Mouse (Mus musculus) heart, embryonic 15.5 days (tissue): Measurements from ENCODE around the gene Tspyl3. TPM values are rescaled to one million over a fixed set of nuclear protein-coding genes. Genes with fewer than 3 reads are reported as not detected.

Experiments used
- ATAC-seq: fragments of 200-750 bp; cut with Nextera tagmentation; replicated peaks from 2 replicates; pipeline ENCODE4 v1.8.0; 2017; ENCODE audit warnings: low read depth, moderate TSS enrichment; ENCODE audit not compliant: insufficient number of reproducible peaks, insufficient read depth, low FRiP score
- H3K27ac ChIP-seq: fragments of 300-500 bp; sonication (generic); 2 replicates; pipeline ENCODE4 v1.5.1; 2015; ENCODE audit warnings: mild to moderate bottlenecking, inconsistent platforms
- H3K27me3 ChIP-seq: fragments of 300-500 bp; sonication (generic); 2 replicates; pipeline ENCODE4 v1.6.1; 2015; ENCODE audit warnings: inconsistent platforms
- H3K36me3 ChIP-seq: fragments of 300-500 bp; sonication (generic); 2 replicates; pipeline ENCODE4 v1.6.1; 2015; ENCODE audit warnings: mild to moderate bottlenecking, inconsistent platforms
- H3K4me1 ChIP-seq: fragments of 300-500 bp; sonication (generic); replicated peaks from 2 replicates; pipeline ENCODE4 v1.6.1; 2015; ENCODE audit warnings: inconsistent platforms
- H3K4me2 ChIP-seq: fragments of 300-500 bp; sonication (generic); 2 replicates; pipeline ENCODE4 v1.6.1; 2015; ENCODE audit warnings: inconsistent platforms, mild to moderate bottlenecking, moderate library complexity
- H3K4me3 ChIP-seq: fragments of 300-500 bp; sonication (generic); 2 replicates; pipeline ENCODE4 v1.5.1; 2015; ENCODE audit warnings: mild to moderate bottlenecking, inconsistent platforms
- H3K9ac ChIP-seq: fragments of 300-500 bp; sonication (generic); 2 replicates; pipeline ENCODE4 v1.6.1; 2015; ENCODE audit warnings: mild to moderate bottlenecking, inconsistent platforms
- H3K9me3 ChIP-seq: fragments of 300-500 bp; sonication (generic); replicated peaks from 2 replicates; pipeline ENCODE4 v1.6.1; 2016; ENCODE audit warnings: inconsistent platforms
- WGBS: fragments of 180-500 bp; shearing (Covaris S2); methylation state at CpG from one replicate; pipeline ENCODE4 v1.1.7; 2015; ENCODE audit warnings: mixed read lengths; 5-methylcytosine and 5-hydroxymethylcytosine counted together
- polyA plus RNA-seq: library from polyadenylated mRNA; unstranded; fragments of >200 nt; fragmentation: Nextera tagmentation; extraction: Ambion mirVana; gene quantifications from 2 replicates; pipeline ENCODE4 v1.2.1, GENCODE M21; 2015

Gene Tspyl3
- polyA plus RNA-seq, 1 experiment from 2014 or later: 4.3 TPM

GRCm38 (mm10) chr2:153242156-153242555, 16.9 kb upstream of the Tspyl3 start:
- Histone ChIP-seq H3K4me3 (peak overlapping the region; percentile 97), H3K27ac (peak overlapping the region; percentile 96; the same call in 1 of the 2 replicates), H3K9ac (peak overlapping the region; percentile 100; the same call in 1 of the 2 replicates), H3K36me3 (peaks cover 5% of the 10 kb centered on the region; the same call in 1 of the 2 replicates), H3K9me3 (no peaks in the 10 kb centered on the region), H3K4me2 (peak overlapping the region; percentile 83), H3K27me3 (no peaks in the 10 kb centered on the region), H3K4me1 (peaks cover 39% of the 10 kb centered on the region)
- WGBS: 59% methylated on average over 6 of the region's 6 CpGs
- ATAC-seq: no peak

DNA sequence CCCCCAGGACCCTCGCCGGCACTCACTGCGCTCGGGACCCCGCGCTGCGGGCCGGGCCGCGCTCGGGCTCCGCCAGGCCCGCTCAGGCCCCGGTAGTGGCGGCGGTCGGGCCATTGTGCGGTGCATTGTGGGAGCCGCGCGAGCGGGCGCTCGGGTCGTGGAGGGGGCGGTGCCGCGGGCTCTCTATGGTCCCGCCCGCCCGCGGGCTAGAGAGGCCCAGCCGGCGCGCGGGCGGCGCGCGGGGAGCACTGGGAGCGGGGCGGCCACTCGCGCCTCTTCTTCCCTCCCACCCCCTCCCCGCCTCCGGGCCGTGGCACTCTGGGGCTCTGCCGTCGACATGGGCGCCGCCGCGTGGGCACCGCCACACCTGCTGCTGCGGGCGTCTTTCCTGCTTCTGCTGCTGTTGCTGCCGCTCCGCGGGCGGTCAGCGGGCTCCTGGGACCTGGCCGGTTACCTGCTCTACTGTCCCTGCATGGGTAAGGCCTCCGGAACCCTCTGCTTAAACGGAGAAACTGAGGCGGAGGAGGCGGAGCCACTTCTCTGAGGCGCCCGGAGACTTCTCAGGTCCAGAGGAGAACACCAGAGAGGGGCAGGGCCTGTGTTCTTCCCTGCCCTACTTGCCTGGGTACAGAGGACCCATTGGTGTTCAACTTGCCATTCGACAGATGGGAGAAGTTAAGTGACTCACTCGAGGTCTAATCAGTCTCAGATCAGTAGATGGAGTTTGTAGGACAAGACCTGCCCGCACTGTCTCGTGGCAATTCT, 16.2 kb upstream of the Tspyl3 start, which contains the start of the genes Plagl2 and Pofut1:
Gene Plagl2 (minus strand): TSS at position 177 of the 765 bp plus-strand sequence.
Gene Pofut1 (plus strand): TSS at position 284 of the 765 bp plus-strand sequence.
- peak; percentile 97 for ATAC-seq
- Histone ChIP-seq H3K4me3 (peak within 1 kb of the TSS; percentile 97), H3K27me3 (no peaks in the 10 kb centered on the region), H3K9ac (peak within 1 kb of the TSS; percentile 100), H3K4me1 (peaks cover 44% of the 10 kb centered on the region), H3K36me3 (peaks cover 5% of the 10 kb centered on the region; the same call in 1 of the 2 replicates), H3K27ac (peak within 1 kb of the TSS; percentile 96), H3K4me2 (peak within 1 kb of the TSS; percentile 83), H3K9me3 (no peaks in the 10 kb centered on the region)
- WGBS: under 1% methylated on average over 67 of the region's 72 CpGs

GRCm38 (mm10) chr2:153240701-153241235, 15.5 kb upstream of the Tspyl3 start:
- Histone ChIP-seq H3K4me3 (peak overlapping the region; percentile 97), H3K27ac (peak overlapping the region; percentile 96), H3K9ac (peak overlapping the region; percentile 100), H3K4me2 (peak overlapping the region; percentile 83), H3K27me3 (no peaks in the 10 kb centered on the region), H3K9me3 (no peaks in the 10 kb centered on the region), H3K4me1 (peaks cover 45% of the 10 kb centered on the region), H3K36me3 (peaks cover 7% of the 10 kb centered on the region)
- WGBS: under 1% methylated on average over 33 of the region's 33 CpGs
- ATAC-seq: peak; percentile 32

GRCm38 (mm10) chr2:153239860-153240480, 14.7 kb upstream of the Tspyl3 start:
- peak overlapping the region; percentile 97 for H3K4me3 ChIP-seq
- 2% methylated on average over 22 of the region's 22 CpGs for WGBS
- peaks cover 45% of the 10 kb centered on the region for H3K4me1 ChIP-seq
- H3K9ac ChIP-seq: peak overlapping the region; percentile 100
- no peaks in the 10 kb centered on the region for H3K9me3 ChIP-seq
- H3K36me3 ChIP-seq: peaks cover 10% of the 10 kb centered on the region
- no peak for ATAC-seq
- no peaks in the 10 kb centered on the region for H3K27me3 ChIP-seq
- H3K27ac ChIP-seq: peak overlapping the region; percentile 96
- H3K4me2 ChIP-seq: peak overlapping the region; percentile 83

DNA sequence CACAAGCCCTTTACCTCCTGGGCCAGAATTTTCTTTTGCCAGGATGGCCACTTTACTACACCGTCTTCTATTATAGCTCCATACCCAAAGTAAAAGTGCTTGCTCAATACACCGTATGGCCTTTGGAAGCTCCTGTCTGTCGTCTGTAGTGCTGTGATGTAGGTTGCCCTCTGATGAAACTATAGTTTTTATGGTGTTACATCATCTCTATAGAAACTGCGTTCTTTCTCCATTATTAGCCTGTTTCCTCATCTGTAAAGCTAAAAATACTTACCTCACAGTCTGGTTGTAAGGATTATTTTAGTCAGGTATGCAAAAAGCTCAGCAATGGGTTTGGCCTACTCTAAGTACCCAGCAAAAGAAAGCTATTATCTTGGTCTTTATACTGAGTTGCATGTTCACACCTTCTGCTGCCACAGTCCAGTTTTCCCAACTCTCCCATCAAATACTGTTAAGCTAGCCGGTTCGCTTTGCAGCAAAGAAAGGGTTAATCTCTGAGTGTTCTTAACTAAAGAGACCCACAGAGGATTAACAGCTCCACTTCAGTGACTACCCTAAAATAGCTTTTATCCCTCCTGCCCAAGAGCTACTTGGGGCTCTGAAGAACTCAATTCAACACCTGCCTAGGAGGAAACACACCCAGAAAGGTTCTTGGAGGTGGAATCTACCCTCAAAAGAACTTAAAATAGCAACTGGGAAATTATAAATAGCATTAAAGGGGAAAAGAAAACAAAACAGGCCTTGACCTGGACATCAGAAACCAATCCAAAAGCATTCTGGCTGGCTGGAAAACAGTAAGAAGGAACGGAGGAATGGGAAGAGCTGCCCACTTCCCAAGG, 14.0 kb upstream of the Tspyl3 start:
- 43% methylated on average over 7 of the region's 7 CpGs for WGBS
- ATAC-seq: no peak
- Histone ChIP-seq H3K9me3 (no peaks in the 10 kb centered on the region), H3K4me1 (peaks cover 45% of the 10 kb centered on the region), H3K4me2 (peak overlapping the region; percentile 83), H3K9ac (peak overlapping the region; percentile 100), H3K36me3 (peaks cover 17% of the 10 kb centered on the region), H3K27ac (peak overlapping the region; percentile 96), H3K4me3 (peak overlapping the region; percentile 97), H3K27me3 (no peaks in the 10 kb centered on the region)

GRCm38 (mm10) chr2:153238406-153238805, 13.2 kb upstream of the Tspyl3 start:
- peaks cover 25% of the 10 kb centered on the region for H3K36me3 ChIP-seq
- H3K4me3 ChIP-seq: no peak overlapping the region
- ATAC-seq: no peak
- 55% methylated on average over 2 of the region's 2 CpGs for WGBS
- peaks cover 45% of the 10 kb centered on the region for H3K4me1 ChIP-seq
- H3K4me2 ChIP-seq: peak overlapping the region; percentile 83
- H3K9ac ChIP-seq: peak overlapping the region; percentile 100; the same call in 1 of the 2 replicates
- no peaks in the 10 kb centered on the region for H3K27me3 ChIP-seq
- H3K27ac ChIP-seq: peak overlapping the region; percentile 96
- H3K9me3 ChIP-seq: no peaks in the 10 kb centered on the region

DNA sequence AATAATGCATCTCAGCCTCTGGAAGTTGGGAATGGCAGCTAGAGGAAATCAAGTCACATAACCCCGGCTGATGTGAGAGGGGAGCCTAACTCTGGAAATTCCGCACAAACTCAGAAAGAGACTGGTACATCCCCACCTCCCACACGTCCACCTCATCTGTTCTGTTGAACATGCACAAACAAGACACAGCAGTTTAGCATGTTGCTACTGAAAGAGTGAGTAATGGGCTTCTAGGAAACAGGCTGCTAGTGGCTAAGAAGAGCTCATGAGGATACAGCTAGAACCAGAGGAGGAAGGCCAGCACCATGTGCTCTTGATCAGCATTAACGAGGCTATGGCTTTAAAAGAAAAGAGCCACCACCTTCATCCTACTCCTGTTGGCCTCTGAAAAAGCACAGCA, 12.7 kb upstream of the Tspyl3 start:
- H3K4me1 ChIP-seq: peaks cover 43% of the 10 kb centered on the region
- ATAC-seq: no peak
- WGBS: 70% methylated on average over 4 of the region's 4 CpGs
- H3K4me3 ChIP-seq: no peak overlapping the region
- no peaks in the 10 kb centered on the region for H3K9me3 ChIP-seq
- peak overlapping the region; percentile 96; the same call in 1 of the 2 replicates for H3K27ac ChIP-seq
- no peak overlapping the region for H3K4me2 ChIP-seq
- H3K36me3 ChIP-seq: peaks cover 29% of the 10 kb centered on the region
- H3K9ac ChIP-seq: peak overlapping the region; percentile 100; the same call in 1 of the 2 replicates
- no peaks in the 10 kb centered on the region for H3K27me3 ChIP-seq

GRCm38 (mm10) chr2:153237193-153237592, 12.0 kb upstream of the Tspyl3 start:
- Histone ChIP-seq H3K36me3 (peaks cover 34% of the 10 kb centered on the region), H3K27me3 (no peaks in the 10 kb centered on the region), H3K4me2 (no peak overlapping the region), H3K4me3 (no peak overlapping the region), H3K27ac (no peak overlapping the region), H3K4me1 (peaks cover 38% of the 10 kb centered on the region), H3K9ac (no peak overlapping the region), H3K9me3 (no peaks in the 10 kb centered on the region)
- WGBS: 67% methylated on average over 4 of the region's 4 CpGs
- no peak for ATAC-seq

DNA sequence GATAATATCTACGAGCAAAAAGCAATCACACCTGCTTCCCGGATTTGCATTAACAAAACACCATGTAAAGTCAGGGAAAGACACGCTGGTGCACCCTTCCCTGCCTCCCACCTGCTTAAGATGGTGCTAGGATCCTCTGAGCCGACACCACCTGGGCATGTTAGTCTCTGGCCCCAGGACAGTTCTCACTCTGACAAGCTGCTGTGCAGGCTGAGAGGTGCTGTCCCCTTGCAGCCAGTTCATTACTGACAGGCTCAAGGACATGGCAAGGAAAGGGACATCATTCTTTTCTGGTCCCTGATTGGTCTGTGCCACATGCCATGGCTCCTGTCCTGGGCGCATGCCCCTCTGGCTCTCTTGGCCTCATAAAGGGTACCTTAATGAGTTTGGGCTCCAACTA, 3.3 kb upstream of the Tspyl3 start:
- H3K9me3 ChIP-seq: no peaks in the 10 kb centered on the region
- no peak overlapping the region for H3K9ac ChIP-seq
- no peak for ATAC-seq
- 68% methylated on average over 5 of the region's 5 CpGs for WGBS
- H3K27ac ChIP-seq: 0 out of 2 replicates have a peak overlapping the region, but pooled peaks have one; percentile 4
- peaks cover 53% of the 10 kb centered on the region for H3K36me3 ChIP-seq
- H3K4me1 ChIP-seq: peaks cover 27% of the 10 kb centered on the region
- no peaks in the 10 kb centered on the region for H3K27me3 ChIP-seq
- H3K4me3 ChIP-seq: no peak overlapping the region
- no peak overlapping the region for H3K4me2 ChIP-seq

GRCm38 (mm10) chr2:153227959-153228358, 2.7 kb upstream of the Tspyl3 start:
- Histone ChIP-seq H3K36me3 (peaks cover 48% of the 10 kb centered on the region), H3K27ac (no peak overlapping the region), H3K4me2 (no peak overlapping the region), H3K27me3 (no peaks in the 10 kb centered on the region), H3K9me3 (no peaks in the 10 kb centered on the region), H3K4me1 (peaks cover 27% of the 10 kb centered on the region), H3K4me3 (no peak overlapping the region), H3K9ac (no peak overlapping the region)
- 55% methylated on average over 4 of the region's 4 CpGs for WGBS
- no peak for ATAC-seq
